Mouse (Mus musculus) right cerebral cortex, adult 18-20 months (tissue): ENCODE measurements around the gene Cct5.

Experiments
- DNase-seq: peaks from one replicate; pipeline ENCODE4 v3.0.0; 2022; ENCODE audit warnings: mixed read lengths

The Cct5 gene

DNA sequence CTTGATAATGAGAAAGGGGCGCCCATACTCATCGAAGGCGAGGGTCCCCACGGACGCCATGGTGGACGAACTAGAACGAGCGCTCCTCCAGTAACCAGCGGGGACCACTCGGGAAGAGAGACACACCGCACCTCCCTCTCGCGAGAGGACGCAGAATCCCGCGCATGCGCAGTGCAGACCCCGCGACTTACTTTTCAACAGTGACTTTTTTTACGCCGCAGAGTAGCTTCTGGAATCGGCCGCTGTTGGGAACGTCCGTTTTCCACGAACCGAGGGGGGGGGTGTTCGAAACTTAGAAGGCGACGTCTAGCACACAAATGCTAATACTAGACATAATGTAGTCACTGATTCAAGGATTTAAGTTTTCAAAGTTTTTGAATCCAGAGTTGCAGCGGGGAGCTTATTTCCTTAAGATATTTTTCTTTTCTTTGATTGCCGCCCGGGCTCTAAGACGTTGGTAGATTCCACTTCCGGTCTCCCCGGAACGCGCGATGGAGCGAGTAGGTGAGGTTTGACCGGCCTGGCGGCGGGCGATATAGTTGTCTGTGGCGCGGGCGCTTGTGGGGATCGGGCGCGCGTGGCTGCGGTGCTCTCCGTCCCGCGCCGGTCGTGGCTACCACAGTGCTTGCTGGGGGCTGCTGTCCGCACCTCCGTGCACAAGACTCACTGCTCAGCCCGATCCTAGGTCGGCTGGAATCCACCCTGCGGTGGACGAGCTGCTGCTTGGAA is at the start of gene Cct5, which contains the start of gene Fam173b:
Gene Cct5 (minus strand): TSS at position 159 of the 729 bp plus-strand sequence.
Gene Fam173b (plus strand): TSS at position 207 of the 729 bp plus-strand sequence.
- peak; percentile 96 for DNase-seq

GRCm38 (mm10) chr15:31650821-31651220 is 49.2 kb upstream of the Cct5 start:
- DNase-seq = no peak

DNA sequence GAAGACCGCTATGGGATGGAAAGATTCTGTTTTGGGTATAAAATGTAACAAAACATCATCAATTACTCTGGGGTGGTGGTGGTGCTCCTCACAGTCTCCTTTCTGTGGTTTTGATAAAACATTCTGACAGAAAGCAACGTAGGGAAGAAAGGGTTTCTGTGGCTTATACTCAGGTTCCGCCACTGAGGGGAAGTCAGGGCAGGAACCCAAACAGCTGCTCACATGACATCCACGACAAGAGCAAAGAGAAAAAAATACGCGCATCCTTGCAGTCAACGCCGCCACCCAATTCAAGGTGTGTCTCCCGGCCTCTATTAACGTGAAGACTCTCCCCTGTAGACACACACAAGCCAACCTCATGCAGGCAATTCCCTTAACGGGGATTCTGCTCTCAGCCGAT is 48.1 kb upstream of the Cct5 start:
- DNase-seq = no peak

DNA sequence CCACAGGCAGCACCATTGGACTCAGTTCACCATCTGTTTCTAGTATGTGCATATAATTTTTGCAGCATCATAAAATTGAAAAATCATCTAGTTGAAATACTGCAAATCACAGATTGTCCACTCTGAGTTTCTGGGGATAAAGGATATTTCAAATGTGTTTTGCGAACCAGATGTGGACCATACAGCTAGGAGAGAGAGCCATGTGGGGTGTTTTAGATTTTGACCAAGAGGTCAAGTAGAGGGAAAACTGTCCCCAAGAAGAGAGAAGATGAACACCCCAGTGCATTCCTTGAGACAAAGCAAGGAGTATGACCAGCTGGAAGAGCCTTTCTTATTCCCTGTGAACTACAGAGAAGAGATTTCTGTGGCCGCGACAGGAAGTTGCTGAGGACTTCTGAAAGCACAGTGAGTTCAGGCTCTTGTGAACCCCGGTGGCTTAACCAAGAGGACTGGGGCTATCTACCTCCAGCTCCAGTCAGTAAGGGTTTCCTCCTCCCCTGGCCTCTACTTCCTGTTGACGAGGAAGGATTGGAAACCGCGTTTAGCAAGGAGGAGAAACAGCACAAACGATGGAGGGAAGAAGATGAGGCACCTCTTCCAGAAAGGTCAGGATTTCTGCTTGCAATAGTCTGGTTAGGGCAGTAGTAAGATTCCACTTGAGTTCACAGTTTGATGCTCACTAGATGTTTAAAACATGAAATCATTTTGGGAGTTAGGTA is 46.4 kb upstream of the Cct5 start:
- no peak for DNase-seq

DNA sequence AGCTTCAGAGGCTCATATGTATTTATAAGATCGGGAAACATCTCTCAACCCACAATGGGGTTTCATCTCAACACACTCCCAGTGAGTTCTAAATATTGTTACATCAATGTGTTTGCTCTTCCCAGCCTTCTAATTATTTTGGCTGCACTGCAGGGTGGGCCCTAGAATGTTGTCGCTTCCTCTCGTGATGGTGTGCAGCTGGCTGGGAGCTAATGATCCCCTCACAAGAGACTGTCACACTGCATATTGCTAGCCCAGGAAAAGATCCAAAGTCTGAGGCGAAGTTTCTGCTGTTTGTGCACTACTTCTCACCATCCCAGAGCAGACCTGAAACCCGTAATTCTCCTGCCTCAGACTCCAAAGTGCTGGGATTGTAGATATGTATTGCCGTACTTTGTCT is 45.6 kb upstream of the Cct5 start:
- DNase-seq = no peak

DNA sequence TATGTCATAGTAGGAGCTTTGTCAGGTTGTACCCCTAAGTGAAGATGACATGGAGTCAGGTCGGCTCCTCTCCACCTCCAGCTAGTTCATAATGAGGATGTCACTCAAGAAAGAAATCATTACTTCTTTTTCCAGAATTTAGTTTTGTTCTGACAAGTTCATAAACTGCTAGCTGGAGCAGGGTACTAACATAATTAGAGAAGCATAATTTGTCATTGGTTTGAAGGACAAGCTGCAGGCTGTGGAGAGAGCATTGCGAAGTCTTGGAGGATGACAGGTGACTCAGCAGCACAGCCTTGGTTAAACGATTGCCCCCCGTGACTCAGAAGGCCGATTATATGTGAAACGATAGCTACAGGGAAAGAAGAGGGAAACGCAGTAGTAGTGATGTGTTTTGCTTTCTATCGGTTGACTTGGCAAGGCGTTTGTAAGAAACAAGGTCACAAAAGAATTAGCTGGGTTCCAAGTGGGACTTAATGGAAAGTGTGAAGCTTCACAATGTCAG is 34.5 kb upstream of the Cct5 start:
- DNase-seq = no peak

- DNase-seq = peak; percentile 60
Observed at GRCm38 (mm10) chr15:31634582-31634981, 33.0 kb upstream of the Cct5 start.

GRCm38 (mm10) chr15:31632478-31632877 is 30.9 kb upstream of the Cct5 start:
- no peak for DNase-seq

DNA sequence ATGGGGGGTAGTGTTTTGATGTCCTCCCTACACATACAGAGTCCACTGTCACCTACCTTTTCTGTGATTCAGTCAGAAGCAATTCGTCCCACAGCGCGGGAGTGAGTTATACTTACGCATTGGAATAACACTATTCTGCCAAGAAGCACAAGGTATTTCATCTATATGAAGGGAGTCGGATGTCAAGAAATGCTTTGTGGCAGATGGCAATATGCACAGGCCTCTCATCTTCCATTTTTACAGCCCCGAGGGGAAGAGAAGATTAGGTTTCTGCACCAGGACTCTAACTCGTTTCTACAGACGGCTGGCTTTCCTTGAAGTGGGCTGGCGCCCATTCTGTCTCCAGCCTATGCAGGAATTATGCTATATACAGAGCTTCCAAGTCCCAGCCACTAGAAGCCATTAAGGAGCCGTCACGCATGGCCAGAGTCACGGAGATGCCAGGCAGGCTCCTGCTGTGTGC is 29.8 kb upstream of the Cct5 start:
- no peak for DNase-seq

DNA sequence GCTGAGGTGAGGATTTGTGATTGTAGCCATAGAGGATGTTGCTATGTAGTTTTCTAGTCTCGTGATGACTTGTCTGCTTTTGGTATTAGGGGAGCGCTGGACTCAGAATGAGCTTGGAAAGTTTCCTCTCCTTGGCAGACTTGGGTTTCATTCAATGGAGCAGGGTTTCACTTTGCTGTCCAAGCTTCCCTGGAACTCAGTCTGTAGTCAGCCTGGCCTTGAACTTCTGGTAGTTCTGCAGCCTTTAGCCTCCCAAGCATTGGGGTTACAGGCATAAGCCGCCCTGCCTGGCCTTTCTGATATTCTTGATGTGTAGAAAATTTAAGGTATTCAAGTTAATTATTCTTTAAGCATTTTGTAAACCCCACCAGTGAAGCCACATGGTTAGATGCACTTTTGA is 28.0 kb upstream of the Cct5 start:
- no peak for DNase-seq

GRCm38 (mm10) chr15:31628180-31628579 is 26.6 kb upstream of the Cct5 start:
- no peak for DNase-seq

DNA sequence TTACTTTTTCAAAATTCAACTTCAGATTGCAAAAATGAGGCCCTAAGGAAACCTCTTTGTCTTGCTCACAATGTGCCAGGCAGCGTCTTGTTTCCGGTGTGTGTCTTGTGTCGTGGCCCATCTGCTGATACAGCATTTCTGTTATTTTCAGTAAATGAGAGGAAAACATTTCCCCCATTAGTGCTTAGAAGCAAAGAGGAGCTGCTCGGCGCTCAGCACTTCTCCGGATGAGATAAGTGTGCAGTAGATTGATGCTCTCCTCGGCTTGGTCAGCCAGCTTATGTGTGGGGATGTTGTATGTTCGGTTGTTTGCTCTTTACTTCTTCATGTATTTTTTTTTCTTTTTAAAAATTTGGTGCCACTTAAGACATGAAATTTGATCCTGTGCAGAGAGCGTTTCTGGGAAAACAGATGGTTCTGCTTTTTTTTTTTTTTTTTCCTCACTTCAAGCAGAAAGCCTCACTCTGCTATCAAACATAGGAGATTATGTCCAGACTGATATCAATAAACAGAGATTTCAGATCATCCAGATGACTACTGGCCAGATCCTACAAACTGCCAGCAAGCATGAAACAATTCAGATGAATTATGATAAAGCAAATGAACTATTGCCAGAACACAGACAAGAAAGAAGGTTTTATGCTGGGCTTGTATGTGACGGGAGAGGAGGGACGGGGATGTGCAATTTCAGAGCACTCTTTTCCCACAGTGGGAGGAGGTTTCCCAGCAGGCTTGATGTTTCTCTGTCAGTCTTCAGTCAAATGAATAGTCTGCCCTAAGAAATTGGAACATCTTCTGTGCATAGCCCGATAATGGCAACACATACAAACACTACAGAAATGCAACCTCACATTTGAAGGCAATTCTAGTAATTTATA is 25.9 kb upstream of the Cct5 start:
- no peak for DNase-seq

DNA sequence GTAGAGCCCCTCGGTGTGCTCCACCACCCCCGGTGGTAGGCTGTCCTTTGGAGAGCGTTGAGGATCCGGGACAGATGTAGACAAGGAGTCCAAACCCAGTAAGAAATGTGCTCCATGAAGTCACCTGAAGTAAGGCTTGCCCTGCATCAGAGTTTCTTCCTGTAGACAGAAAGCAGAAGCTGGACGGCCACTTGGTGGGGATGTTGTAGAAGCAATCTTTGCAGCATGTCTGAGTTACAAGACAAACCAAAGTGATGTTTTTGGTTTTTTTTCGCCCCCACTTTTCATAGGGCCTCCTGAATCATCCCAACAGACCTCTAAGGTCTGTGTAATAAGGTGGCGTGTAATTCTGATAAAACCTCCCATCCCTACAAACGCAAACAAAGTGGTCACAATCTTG is 17.9 kb upstream of the Cct5 start:
- DNase-seq = no peak

DNA sequence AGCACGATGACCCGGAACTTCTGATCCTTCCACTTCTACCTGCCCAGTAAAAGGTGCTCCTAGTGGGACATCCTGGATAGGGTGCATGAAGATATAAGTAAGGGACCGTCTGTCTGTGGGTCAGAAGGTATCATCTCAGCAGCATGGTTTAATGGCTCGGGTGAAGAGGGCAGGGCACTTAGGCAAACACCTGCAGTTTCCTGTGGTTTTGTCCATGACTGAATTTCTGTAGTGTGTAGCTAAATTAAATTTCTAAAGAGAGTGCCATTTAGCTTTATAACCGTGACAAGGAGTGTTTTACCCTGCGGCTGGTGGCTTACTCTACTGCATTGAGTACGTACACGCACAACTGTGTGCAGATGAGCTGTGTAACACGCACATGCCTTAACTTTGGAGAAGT is 15.7 kb upstream of the Cct5 start:
- DNase-seq = no peak

DNA sequence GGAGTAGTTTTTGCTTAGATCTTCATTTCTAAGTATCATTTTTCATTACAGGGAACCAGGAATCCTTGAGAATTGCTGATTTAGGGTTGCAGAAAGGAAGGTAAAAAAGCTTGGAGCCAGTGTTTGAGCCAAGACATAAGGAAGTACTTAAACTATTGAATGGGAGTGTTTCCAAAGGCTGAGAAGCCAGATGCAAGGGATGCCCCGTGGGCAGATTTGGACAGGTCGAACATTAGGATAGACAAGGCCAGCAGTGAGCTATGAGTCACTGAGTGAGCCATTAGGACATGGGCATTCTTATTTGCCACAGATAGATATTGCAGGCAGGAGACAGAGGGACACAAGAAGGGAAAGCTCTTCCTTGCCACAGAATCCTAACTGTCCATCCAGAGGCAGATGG is 13.1 kb upstream of the Cct5 start:
- DNase-seq = no peak

- DNase-seq = no peak
Observed at GRCm38 (mm10) chr15:31613826-31614453, 12.3 kb upstream of the Cct5 start.

GRCm38 (mm10) chr15:31611976-31612375 is 10.4 kb upstream of the Cct5 start:
- no peak for DNase-seq

GRCm38 (mm10) chr15:31611027-31611426 is 9.4 kb upstream of the Cct5 start:
- no peak for DNase-seq

DNA sequence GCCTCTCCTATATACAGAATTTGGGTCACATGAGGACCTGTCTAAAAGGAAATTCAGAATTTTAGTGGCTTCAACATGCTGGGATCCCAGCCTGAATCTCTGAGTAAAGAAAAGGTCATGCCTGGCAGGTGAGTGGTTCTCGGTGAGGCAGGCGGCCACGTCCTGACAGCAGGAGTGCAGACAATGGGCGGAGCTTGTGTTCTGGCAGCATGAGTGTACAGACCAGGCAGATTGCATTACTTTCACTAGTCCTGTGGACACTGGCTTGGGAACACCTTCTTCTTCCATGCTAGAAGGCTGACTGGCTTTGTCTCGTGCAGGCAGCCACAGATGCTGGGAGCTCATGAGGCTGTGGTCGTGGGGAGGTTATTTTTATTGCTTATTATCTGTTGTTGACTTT is 5.2 kb upstream of the Cct5 start:
- no peak for DNase-seq

DNA sequence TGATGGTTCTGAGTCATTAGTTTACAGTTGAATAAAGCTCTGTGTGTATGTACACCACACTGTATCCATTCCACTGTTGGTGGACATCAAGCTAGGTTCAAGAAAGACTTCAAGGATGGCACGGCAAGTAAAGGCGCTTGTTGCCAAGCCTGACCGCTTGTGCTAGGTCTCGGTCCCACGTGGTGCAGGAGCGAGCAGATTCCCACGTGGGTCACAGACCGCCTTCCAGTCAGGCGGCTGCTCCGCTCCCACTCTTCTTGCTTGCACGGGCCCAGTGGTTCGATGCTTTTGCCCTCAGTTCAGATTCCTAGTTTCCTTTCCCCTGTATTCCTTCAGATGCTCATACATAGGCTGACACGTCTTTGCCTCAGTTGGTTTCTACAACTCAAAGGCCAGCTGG is 1.5 kb upstream of the Cct5 start:
- DNase-seq = no peak

- DNase-seq = peak; percentile 57
Observed at GRCm38 (mm10) chr15:31602426-31602825, 822 bp upstream of the Cct5 start.

DNA sequence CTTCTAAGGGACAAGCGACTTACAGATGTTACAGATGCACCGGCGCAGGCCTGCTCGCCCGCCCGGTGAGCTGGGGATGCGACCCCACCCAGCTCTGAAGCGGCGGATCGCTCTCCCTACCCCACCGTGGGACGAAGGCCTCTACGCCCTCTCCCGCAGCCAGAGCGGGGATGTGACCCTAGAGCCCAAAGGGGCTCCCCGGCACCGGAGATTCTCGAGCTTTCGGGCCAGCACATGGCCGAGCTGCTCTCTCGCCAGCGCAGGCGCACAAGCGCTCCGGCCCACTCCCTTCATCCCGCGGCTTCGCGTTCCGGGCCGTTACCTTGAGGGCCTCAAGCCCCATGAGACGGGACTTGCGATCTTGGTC is 342 bp downstream of the Cct5 start:
- DNase-seq = no peak

DNA sequence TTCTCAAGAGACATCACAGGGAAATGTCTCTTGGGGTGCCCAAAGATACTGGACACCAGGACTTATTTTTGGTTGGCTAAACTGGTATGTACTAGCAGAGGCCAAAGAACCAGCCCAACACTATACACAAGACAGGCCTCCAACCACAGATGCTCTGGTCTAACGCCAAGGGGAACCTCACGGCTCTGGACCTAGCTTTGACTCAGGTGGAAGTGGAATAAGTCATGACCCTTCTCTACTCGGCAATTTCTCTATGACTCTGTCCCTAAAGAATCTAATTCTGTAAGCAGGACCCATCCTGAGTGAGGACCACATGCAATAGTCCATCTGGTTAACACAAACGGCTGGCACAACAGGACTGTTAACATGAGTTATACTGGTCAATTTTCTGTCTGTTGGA is 1.8 kb downstream of the Cct5 start:
- no peak for DNase-seq
